Mouse (Mus musculus) hindbrain, embryonic 16.5 days (tissue): ENCODE results near the gene Gm11627. TPM values are rescaled to one million over a fixed set of nuclear protein-coding genes. Genes with fewer than 3 reads are reported as not detected.
"Not testable (repeated sequence)": the region's sequence is repeated elsewhere in the genome, so short reads cannot be mapped to it uniquely, and the experiment has no call there.

Source experiments
- ATAC-seq: fragments of 200-750 bp; cut with Nextera tagmentation; 2 replicates; pipeline ENCODE4 v1.8.0; 2017; ENCODE audit warnings: moderate TSS enrichment, moderate library complexity
- H3K27ac ChIP-seq: fragments of 300-500 bp; sonication (generic); 2 replicates; pipeline ENCODE4 v1.5.1; 2014; ENCODE audit warnings: low read depth, mild to moderate bottlenecking, control low read depth, low read length, moderate library complexity
- H3K27me3 ChIP-seq: fragments of 300-500 bp; sonication (generic); replicated peaks from 2 replicates; pipeline ENCODE4 v1.6.1; 2014; ENCODE audit warnings: low read length; ENCODE audit not compliant: control insufficient read depth, insufficient read depth
- H3K36me3 ChIP-seq: fragments of 300-500 bp; sonication (generic); 2 replicates; pipeline ENCODE4 v1.6.1; 2014; ENCODE audit warnings: mild to moderate bottlenecking, low read length, moderate library complexity, mixed read lengths; ENCODE audit not compliant: control insufficient read depth, insufficient read depth
- H3K4me1 ChIP-seq: fragments of 300-500 bp; sonication (generic); 2 replicates; pipeline ENCODE4 v1.6.1; 2014; ENCODE audit warnings: low read depth, low read length; ENCODE audit not compliant: control insufficient read depth, insufficient read depth
- H3K4me2 ChIP-seq: fragments of 300-500 bp; sonication (generic); 2 replicates; pipeline ENCODE4 v1.6.1; 2014; ENCODE audit warnings: mild to moderate bottlenecking, low read length, control low read depth, moderate library complexity
- H3K4me3 ChIP-seq: fragments of 300-500 bp; sonication (generic); 2 replicates; pipeline ENCODE4 v1.5.1; 2014; ENCODE audit warnings: mild to moderate bottlenecking, low read length, control low read depth, moderate library complexity
- H3K9ac ChIP-seq: fragments of 300-500 bp; sonication (generic); 2 replicates; pipeline ENCODE4 v1.6.1; 2014; ENCODE audit warnings: low read depth, mild to moderate bottlenecking, control low read depth, low read length, moderate library complexity
- H3K9me3 ChIP-seq: fragments of 300-500 bp; sonication (generic); 2 replicates; pipeline ENCODE4 v1.6.1; 2014; ENCODE audit warnings: mild to moderate bottlenecking, low read length, moderate library complexity; ENCODE audit not compliant: control insufficient read depth
- WGBS: fragments of 180-500 bp; shearing (Covaris S2); extraction: QIAGEN DNeasy Blood & Tissue Kit; methylation state at CpG from one replicate; pipeline ENCODE4 v1.1.7; 2014; 5-methylcytosine and 5-hydroxymethylcytosine counted together
- polyA plus RNA-seq: library from polyadenylated mRNA; unstranded; fragments of >200 nt; fragmentation: Nextera tagmentation; extraction: Ambion mirVana; gene quantifications from 2 replicates; pipeline ENCODE4 v1.2.1, GENCODE M21; 2015

Gm11627 gene
- polyA plus RNA-seq, 1 experiment from 2014 or later: 4.1 TPM

GRCm38 (mm10) chr11:102556031-102556715 lies 23.1 kb downstream of the Gm11627 start, which contains the start of gene Gpatch8:
TSS of gene Gpatch8 (minus strand) at chr11:102556392.
- Histone ChIP-seq H3K4me2 (peak within 1 kb of the TSS; percentile 87), H3K9ac (peak within 1 kb of the TSS; percentile 99), H3K4me3 (peak within 1 kb of the TSS; percentile 99), H3K27ac (peak within 1 kb of the TSS; percentile 98), H3K4me1 (peaks cover 19% of the 10 kb centered on the region), H3K27me3 (no peaks in the 10 kb centered on the region), H3K9me3 (no peaks in the 10 kb centered on the region), H3K36me3 (no peaks in the 10 kb centered on the region)
- ATAC-seq: peak; percentile 98
- under 1% methylated on average over 41 of the region's 55 CpGs for WGBS

GRCm38 (mm10) chr11:102555400-102556030 lies 23.7 kb downstream of the Gm11627 start:
- no peaks in the 10 kb centered on the region for H3K27me3 ChIP-seq
- peak overlapping the region; percentile 99 for H3K9ac ChIP-seq
- no peaks in the 10 kb centered on the region for H3K36me3 ChIP-seq
- H3K9me3 ChIP-seq: no peaks in the 10 kb centered on the region
- H3K4me3 ChIP-seq: peak overlapping the region; percentile 99
- H3K4me2 ChIP-seq: peak overlapping the region; percentile 87
- peak; percentile 22 for ATAC-seq
- H3K27ac ChIP-seq: peak overlapping the region; percentile 98
- H3K4me1 ChIP-seq: peaks cover 22% of the 10 kb centered on the region
- 0% methylated on average over 39 of the region's 39 CpGs for WGBS

- Histone ChIP-seq H3K4me3 (no peak overlapping the region), H3K27me3 (no peaks in the 10 kb centered on the region), H3K4me1 (peaks cover 22% of the 10 kb centered on the region), H3K9me3 (no peaks in the 10 kb centered on the region), H3K36me3 (no peaks in the 10 kb centered on the region), H3K9ac (no peak overlapping the region), H3K4me2 (no peak overlapping the region), H3K27ac (no peak overlapping the region)
- WGBS: 87% methylated on average over 3 of the region's 3 CpGs
- no peak for ATAC-seq
Measured at GRCm38 (mm10) chr11:102552051-102552450, 27.2 kb downstream of the Gm11627 start.

GRCm38 (mm10) chr11:102551176-102551575 lies 28.1 kb downstream of the Gm11627 start:
- H3K9me3 ChIP-seq: no peaks in the 10 kb centered on the region
- no peak overlapping the region for H3K4me2 ChIP-seq
- H3K27ac ChIP-seq: no peak overlapping the region
- no peak overlapping the region for H3K9ac ChIP-seq
- H3K36me3 ChIP-seq: no peaks in the 10 kb centered on the region
- H3K27me3 ChIP-seq: no peaks in the 10 kb centered on the region
- H3K4me3 ChIP-seq: no peak overlapping the region
- H3K4me1 ChIP-seq: peaks cover 20% of the 10 kb centered on the region
- no peak for ATAC-seq

GRCm38 (mm10) chr11:102541471-102541870 lies 37.8 kb downstream of the Gm11627 start:
- no peaks in the 10 kb centered on the region for H3K36me3 ChIP-seq
- H3K4me2 ChIP-seq: no peak overlapping the region
- H3K4me3 ChIP-seq: no peak overlapping the region
- H3K27ac ChIP-seq: no peak overlapping the region
- H3K9ac ChIP-seq: no peak overlapping the region
- no peak for ATAC-seq
- 92% methylated on average over 5 of the region's 5 CpGs for WGBS
- H3K4me1 ChIP-seq: no peaks in the 10 kb centered on the region
- no peaks in the 10 kb centered on the region for H3K9me3 ChIP-seq
- no peaks in the 10 kb centered on the region for H3K27me3 ChIP-seq

GRCm38 (mm10) chr11:102540286-102540685 lies 39.0 kb downstream of the Gm11627 start:
- H3K36me3 ChIP-seq, H3K4me3 ChIP-seq, H3K4me2 ChIP-seq, H3K27me3 ChIP-seq, H3K4me1 ChIP-seq, H3K27ac ChIP-seq, H3K9ac ChIP-seq, ATAC-seq, H3K9me3 ChIP-seq: not testable (repeated sequence)

GRCm38 (mm10) chr11:102539690-102540089 lies 39.6 kb downstream of the Gm11627 start:
- no peak overlapping the region for H3K4me2 ChIP-seq
- H3K27ac ChIP-seq: no peak overlapping the region
- H3K36me3 ChIP-seq: no peaks in the 10 kb centered on the region
- WGBS: 70% methylated on average over 1 of the region's 1 CpGs
- no peak overlapping the region for H3K9ac ChIP-seq
- no peaks in the 10 kb centered on the region for H3K9me3 ChIP-seq
- no peak for ATAC-seq
- H3K27me3 ChIP-seq: no peaks in the 10 kb centered on the region
- no peak overlapping the region for H3K4me3 ChIP-seq
- no peaks in the 10 kb centered on the region for H3K4me1 ChIP-seq

GRCm38 (mm10) chr11:102536210-102536609 lies 43.1 kb downstream of the Gm11627 start:
- ATAC-seq: no peak
- Histone ChIP-seq H3K36me3 (no peaks in the 10 kb centered on the region), H3K4me1 (no peaks in the 10 kb centered on the region), H3K4me2 (no peak overlapping the region), H3K27me3 (no peaks in the 10 kb centered on the region), H3K27ac (no peak overlapping the region), H3K9ac (no peak overlapping the region), H3K9me3 (no peaks in the 10 kb centered on the region), H3K4me3 (no peak overlapping the region)
- 55% methylated on average over 3 of the region's 3 CpGs for WGBS

GRCm38 (mm10) chr11:102534078-102534477 lies 45.2 kb downstream of the Gm11627 start:
- no peak overlapping the region for H3K27ac ChIP-seq
- H3K36me3 ChIP-seq: no peaks in the 10 kb centered on the region
- no peak overlapping the region for H3K4me3 ChIP-seq
- no peaks in the 10 kb centered on the region for H3K27me3 ChIP-seq
- no peak overlapping the region for H3K9ac ChIP-seq
- H3K4me1 ChIP-seq: no peaks in the 10 kb centered on the region
- ATAC-seq: no peak
- H3K4me2 ChIP-seq: no peak overlapping the region
- H3K9me3 ChIP-seq: no peaks in the 10 kb centered on the region
- WGBS: 89% methylated on average over 2 of the region's 2 CpGs
